Mouse (Mus musculus): ENCODE measurements around the gene Rpl13a.

Rpl13a gene

GRCm38 (mm10) chr7:45090251-45090977 lies 38.1 kb downstream of the Rpl13a start:
- peak; percentile 10 for DNase-seq (ENCODE audit: low spot score)

GRCm38 (mm10) chr7:45088597-45088996 lies 40.0 kb downstream of the Rpl13a start:
- no peak for DNase-seq (ENCODE audit: low spot score)

- no peak for DNase-seq (ENCODE audit: low spot score)
These were observed 42.5 kb downstream of the Rpl13a start for GRCm38 (mm10) chr7:45086084-45086483.

- no peak for DNase-seq (ENCODE audit: low spot score)
These were observed 45.2 kb downstream of the Rpl13a start for GRCm38 (mm10) chr7:45083300-45083890.

GRCm38 (mm10) chr7:45082401-45083299 lies 45.9 kb downstream of the Rpl13a start:
- peak; percentile 48 for DNase-seq (ENCODE audit: low spot score)

GRCm38 (mm10) chr7:45081016-45081415 lies 47.5 kb downstream of the Rpl13a start:
- DNase-seq (ENCODE audit: low spot score) = no peak

GRCm38 (mm10) chr7:45079856-45080255 lies 48.7 kb downstream of the Rpl13a start:
- DNase-seq (ENCODE audit: low spot score) = peak; percentile 95

GRCm38 (mm10) chr7:45078513-45078912 lies 50.0 kb downstream of the Rpl13a start:
- peak; percentile 86 for DNase-seq (ENCODE audit: low spot score)

GRCm38 (mm10) chr7:45077829-45078228 lies 50.7 kb downstream of the Rpl13a start:
- no peak for DNase-seq (ENCODE audit: low spot score)

- no peak for DNase-seq (ENCODE audit: low spot score)
These were observed 51.2 kb downstream of the Rpl13a start for GRCm38 (mm10) chr7:45077322-45077721.

GRCm38 (mm10) chr7:45076501-45076900 lies 52.1 kb downstream of the Rpl13a start:
- no peak for DNase-seq (ENCODE audit: low spot score)
